Mouse (Mus musculus) liver, embryonic 13.5 days (tissue): ENCODE measurements around the gene Inip. TPM values are rescaled to one million over a fixed set of nuclear protein-coding genes. Genes with fewer than 3 reads are reported as not detected.

ENCODE experiments used
- ATAC-seq: fragments of 200-750 bp; cut with Nextera tagmentation; 2 replicates; pipeline ENCODE4 v1.8.0; 2017; ENCODE audit warnings: low read depth, mild to moderate bottlenecking, moderate number of reproducible peaks, moderate library complexity
- DNase-seq: peaks from one replicate; pipeline ENCODE4 v3.0.0; 2022
- H3K27ac ChIP-seq: fragments of 300-500 bp; sonication (generic); 2 replicates; pipeline ENCODE4 v1.5.1; 2015; ENCODE audit warnings: moderate library complexity, mild to moderate bottlenecking, inconsistent platforms
- H3K27me3 ChIP-seq: fragments of 300-500 bp; sonication (generic); 2 replicates; pipeline ENCODE4 v1.6.1; 2015; ENCODE audit warnings: mild to moderate bottlenecking, inconsistent platforms
- H3K36me3 ChIP-seq: fragments of 300-500 bp; sonication (generic); 2 replicates; pipeline ENCODE4 v1.6.1; 2015; ENCODE audit warnings: mild to moderate bottlenecking, inconsistent platforms
- H3K4me1 ChIP-seq: fragments of 300-500 bp; sonication (generic); replicated peaks from 2 replicates; pipeline ENCODE4 v1.6.1; 2015; ENCODE audit warnings: inconsistent platforms
- H3K4me2 ChIP-seq: fragments of 300-500 bp; sonication (generic); 2 replicates; pipeline ENCODE4 v1.6.1; 2015; ENCODE audit warnings: inconsistent platforms, mild to moderate bottlenecking, moderate library complexity
- H3K4me3 ChIP-seq: fragments of 300-500 bp; sonication (generic); replicated peaks from 2 replicates; pipeline ENCODE4 v1.5.1; 2015; ENCODE audit warnings: mild to moderate bottlenecking, inconsistent platforms
- H3K9ac ChIP-seq: fragments of 300-500 bp; sonication (generic); 2 replicates; pipeline ENCODE4 v1.6.1; 2015; ENCODE audit warnings: mild to moderate bottlenecking, inconsistent platforms
- H3K9me3 ChIP-seq: fragments of 300-500 bp; sonication (generic); replicated peaks from 2 replicates; pipeline ENCODE4 v1.6.1; 2016; ENCODE audit warnings: inconsistent platforms
- WGBS: fragments of 180-500 bp; shearing (Covaris S2); methylation state at CpG from one replicate; pipeline ENCODE4 v1.1.7; 2015; ENCODE audit not compliant: insufficient replicate concordance; 5-methylcytosine and 5-hydroxymethylcytosine counted together
- polyA plus RNA-seq: library from polyadenylated mRNA; unstranded; fragments of >200 nt; fragmentation: Nextera tagmentation; extraction: Ambion mirVana; gene quantifications from 2 replicates; pipeline ENCODE4 v1.2.1, GENCODE M21; 2015

Gene Inip
- polyA plus RNA-seq, 1 experiment from 2014 or later: 24.7 TPM

- Histone ChIP-seq H3K27ac (no peak overlapping the region), H3K4me3 (no peak overlapping the region), H3K4me2 (peak overlapping the region; percentile 99), H3K9me3 (no peaks in the 10 kb centered on the region), H3K9ac (no peak overlapping the region), H3K36me3 (no peaks in the 10 kb centered on the region), H3K27me3 (no peaks in the 10 kb centered on the region), H3K4me1 (peaks cover 55% of the 10 kb centered on the region)
- no peak for DNase-seq
- no peak for ATAC-seq
- 63% methylated on average over 2 of the region's 2 CpGs for WGBS
Observed at GRCm38 (mm10) chr4:59807521-59807920, 6.1 kb upstream of the Inip start.

- H3K36me3 ChIP-seq: no peaks in the 10 kb centered on the region
- WGBS: 11% methylated on average over 9 of the region's 9 CpGs
- H3K9me3 ChIP-seq: no peaks in the 10 kb centered on the region
- H3K27me3 ChIP-seq: no peaks in the 10 kb centered on the region
- H3K4me1 ChIP-seq: peaks cover 62% of the 10 kb centered on the region
- no peak for DNase-seq
- H3K9ac ChIP-seq: peak overlapping the region; percentile 85
- H3K27ac ChIP-seq: peak overlapping the region; percentile 29; the same call in 1 of the 2 replicates
- peak overlapping the region; percentile 80 for H3K4me3 ChIP-seq
- peak overlapping the region; percentile 99 for H3K4me2 ChIP-seq
- ATAC-seq: no peak
Observed at GRCm38 (mm10) chr4:59806879-59807195, 5.4 kb upstream of the Inip start.

GRCm38 (mm10) chr4:59805968-59806878 is 4.8 kb upstream of the Inip start:
- peak overlapping the region; percentile 80 for H3K4me3 ChIP-seq
- whole genome bisulfite sequencing: 1% methylated on average over 49 of the region's 58 CpGs
- no peak for DNase-seq
- ATAC-seq: peak; percentile 48
- H3K27me3 ChIP-seq: no peaks in the 10 kb centered on the region
- H3K36me3 ChIP-seq: no peaks in the 10 kb centered on the region
- H3K9me3 ChIP-seq: no peaks in the 10 kb centered on the region
- peak overlapping the region; percentile 99 for H3K4me2 ChIP-seq
- peaks cover 65% of the 10 kb centered on the region for H3K4me1 ChIP-seq
- peak overlapping the region; percentile 85 for H3K9ac ChIP-seq
- H3K27ac ChIP-seq: peak overlapping the region; percentile 66

GRCm38 (mm10) chr4:59805181-59805967 is 4.0 kb upstream of the Inip start, which contains the start of gene Snx30:
TSS of gene Snx30 (plus strand) at chr4:59805840.
- DNase-seq (peak; percentile 83), ATAC-seq (peak; percentile 82)
- H3K9ac ChIP-seq: peak within 1 kb of the TSS; percentile 85
- no peaks in the 10 kb centered on the region for H3K9me3 ChIP-seq
- peak within 1 kb of the TSS; percentile 80 for H3K4me3 ChIP-seq
- 8% methylated on average over 42 of the region's 45 CpGs for WGBS
- peaks cover 65% of the 10 kb centered on the region for H3K4me1 ChIP-seq
- H3K27ac ChIP-seq: peak within 1 kb of the TSS; percentile 73
- no peaks in the 10 kb centered on the region for H3K27me3 ChIP-seq
- peak within 1 kb of the TSS; percentile 99 for H3K4me2 ChIP-seq
- H3K36me3 ChIP-seq: no peaks in the 10 kb centered on the region

GRCm38 (mm10) chr4:59804754-59805153 is 3.4 kb upstream of the Inip start:
- Histone ChIP-seq H3K27me3 (no peaks in the 10 kb centered on the region), H3K36me3 (no peaks in the 10 kb centered on the region), H3K4me3 (peak overlapping the region; percentile 80; the same call in 1 of the 2 replicates), H3K27ac (peak overlapping the region; percentile 73), H3K9me3 (no peaks in the 10 kb centered on the region), H3K4me2 (peak overlapping the region; percentile 99), H3K9ac (peak overlapping the region; percentile 85), H3K4me1 (peaks cover 65% of the 10 kb centered on the region)
- ATAC-seq (no peak), DNase-seq (no peak)
- 41% methylated on average over 1 of the region's 1 CpGs for WGBS

- Histone ChIP-seq H3K9ac (0 out of 2 replicates have a peak overlapping the region, but pooled peaks have one; percentile 24), H3K36me3 (no peaks in the 10 kb centered on the region), H3K4me3 (no peak overlapping the region), H3K4me1 (peaks cover 56% of the 10 kb centered on the region), H3K4me2 (no peak overlapping the region), H3K27me3 (no peaks in the 10 kb centered on the region), H3K27ac (peak overlapping the region; percentile 74), H3K9me3 (no peaks in the 10 kb centered on the region)
- WGBS: 28% methylated on average over 5 of the region's 5 CpGs
- DNase-seq: no peak
- no peak for ATAC-seq
Observed at GRCm38 (mm10) chr4:59803358-59803757, 2.0 kb upstream of the Inip start.

GRCm38 (mm10) chr4:59802792-59803191 is 1.4 kb upstream of the Inip start:
- peak; percentile 54 for DNase-seq
- Histone ChIP-seq H3K4me2 (no peak overlapping the region), H3K9me3 (no peaks in the 10 kb centered on the region), H3K27ac (peak overlapping the region; percentile 74), H3K27me3 (no peaks in the 10 kb centered on the region), H3K4me3 (no peak overlapping the region), H3K4me1 (peaks cover 53% of the 10 kb centered on the region), H3K9ac (no peak overlapping the region), H3K36me3 (no peaks in the 10 kb centered on the region)
- peak; percentile 85 for ATAC-seq
- 14% methylated on average over 4 of the region's 4 CpGs for WGBS

GRCm38 (mm10) chr4:59802107-59802506 is 718 bp upstream of the Inip start:
- Histone ChIP-seq H3K27ac (peak overlapping the region; percentile 62; the same call in 1 of the 2 replicates), H3K4me3 (no peak overlapping the region), H3K4me1 (peaks cover 47% of the 10 kb centered on the region), H3K36me3 (no peaks in the 10 kb centered on the region), H3K4me2 (no peak overlapping the region), H3K9ac (no peak overlapping the region), H3K9me3 (no peaks in the 10 kb centered on the region), H3K27me3 (no peaks in the 10 kb centered on the region)
- ATAC-seq: no peak
- DNase-seq: no peak
- WGBS: 82% methylated on average over 6 of the region's 6 CpGs

- no peak for ATAC-seq
- no peaks in the 10 kb centered on the region for H3K9me3 ChIP-seq
- peaks cover 34% of the 10 kb centered on the region for H3K4me1 ChIP-seq
- no peaks in the 10 kb centered on the region for H3K27me3 ChIP-seq
- no peak overlapping the region for H3K4me2 ChIP-seq
- 62% methylated on average over 5 of the region's 5 CpGs for WGBS
- H3K9ac ChIP-seq: no peak overlapping the region
- H3K4me3 ChIP-seq: no peak overlapping the region
- DNase-seq: no peak
- no peaks in the 10 kb centered on the region for H3K36me3 ChIP-seq
- H3K27ac ChIP-seq: no peak overlapping the region
Observed at GRCm38 (mm10) chr4:59800181-59800580, 1.2 kb downstream of the Inip start.

- no peaks in the 10 kb centered on the region for H3K9me3 ChIP-seq
- no peaks in the 10 kb centered on the region for H3K36me3 ChIP-seq
- H3K9ac ChIP-seq: no peak overlapping the region
- 0 out of 2 replicates have a peak, but pooled peaks cover 3% of the 10 kb centered on the region for H3K27me3 ChIP-seq
- no peak overlapping the region for H3K4me2 ChIP-seq
- WGBS: 55% methylated on average over 2 of the region's 2 CpGs
- no peaks in the 10 kb centered on the region for H3K4me1 ChIP-seq
- no peak overlapping the region for H3K27ac ChIP-seq
- DNase-seq: no peak
- H3K4me3 ChIP-seq: no peak overlapping the region
- ATAC-seq: no peak
Observed at GRCm38 (mm10) chr4:59795788-59796455, 5.5 kb downstream of the Inip start.

- DNase-seq (no peak), ATAC-seq (no peak)
- H3K27me3 ChIP-seq: 0 out of 2 replicates have a peak, but pooled peaks cover 3% of the 10 kb centered on the region
- H3K9me3 ChIP-seq: no peaks in the 10 kb centered on the region
- 82% methylated on average over 2 of the region's 2 CpGs for WGBS
- no peak overlapping the region for H3K4me2 ChIP-seq
- no peaks in the 10 kb centered on the region for H3K4me1 ChIP-seq
- no peaks in the 10 kb centered on the region for H3K36me3 ChIP-seq
- H3K4me3 ChIP-seq: no peak overlapping the region
- no peak overlapping the region for H3K9ac ChIP-seq
- no peak overlapping the region for H3K27ac ChIP-seq
Observed at GRCm38 (mm10) chr4:59794116-59794515, 7.3 kb downstream of the Inip start.
